Mouse (Mus musculus) myocyte (in vitro differentiated cells): Measurements from ENCODE around the gene Ptprt.

Experiments used
- E2F4 ChIP-seq: IDR thresholded peaks from one replicate; pipeline ENCODE4 v1.6.1; 2011; ENCODE audit warnings: mild to moderate bottlenecking, control low read depth, moderate library complexity; ENCODE audit not compliant: insufficient read depth
- MYOG ChIP-seq, 3 experiments: IDR thresholded peaks; one replicate each; pipeline ENCODE4 v1.6.1; 2011; ENCODE audit warnings: control low read depth in 2 of 3, low read depth in 2 of 3, mild to moderate bottlenecking in 2 of 3; ENCODE audit not compliant: insufficient read length in 2 of 3, control insufficient read depth in 1 of 3, insufficient read depth in 1 of 3
- POLR2A ChIP-seq: IDR thresholded peaks from one replicate; pipeline ENCODE4 v1.6.1; 2011; ENCODE audit warnings: low read depth, mild to moderate bottlenecking, control low read depth, moderate library complexity; ENCODE audit not compliant: insufficient read length
- POLR2AphosphoS2 ChIP-seq: IDR thresholded peaks from one replicate; pipeline ENCODE4 v1.6.1; 2011; ENCODE audit warnings: low read depth, control low read depth; ENCODE audit not compliant: insufficient read length
- USF1 ChIP-seq: IDR thresholded peaks from one replicate; pipeline ENCODE4 v1.6.1; 2011; ENCODE audit warnings: low read depth, mild to moderate bottlenecking, control low read depth, moderate library complexity

- TF ChIP-seq POLR2A (no peak), USF1 (no peak), POLR2AphosphoS2 (no peak), E2F4 (no peak), MYOG (IDR thresholded peaks at IDR 0.05; ENCODE audit: control insufficient read depth in 1 of 3, insufficient read depth in 1 of 3, insufficient read length in 2 of 3, low read depth in 2 of 3) (no peak)
These were observed 1090.5 kb downstream of the Ptprt start for GRCm38 (mm10) chr2:161570236-161570995.
